Mouse (Mus musculus) gastrocnemius, postnatal 10 days (tissue): Measurements from ENCODE around the gene Gm20532. TPM values are rescaled to one million over a fixed set of nuclear protein-coding genes. Genes with fewer than 3 reads are reported as not detected.

Experiments
- DNase-seq: peaks from one replicate; pipeline ENCODE4 v3.0.0; 2021; ENCODE audit warnings: mixed read lengths
- total RNA-seq, 2 experiments: library from RNA; stranded (reverse); gene quantifications; 2 replicates each; pipeline ENCODE4 v1.2.3; 2021

Gene Gm20532
- total RNA-seq, 2 experiments from 2014 or later: 0.40 TPM; not detected in 1

GRCm38 (mm10) chr2:26596898-26597297, 10.5 kb downstream of the Gm20532 start:
- DNase-seq: no peak

GRCm38 (mm10) chr2:26597810-26598209, 11.4 kb downstream of the Gm20532 start:
- no peak for DNase-seq

GRCm38 (mm10) chr2:26598462-26598861, 12.0 kb downstream of the Gm20532 start:
- no peak for DNase-seq

DNA sequence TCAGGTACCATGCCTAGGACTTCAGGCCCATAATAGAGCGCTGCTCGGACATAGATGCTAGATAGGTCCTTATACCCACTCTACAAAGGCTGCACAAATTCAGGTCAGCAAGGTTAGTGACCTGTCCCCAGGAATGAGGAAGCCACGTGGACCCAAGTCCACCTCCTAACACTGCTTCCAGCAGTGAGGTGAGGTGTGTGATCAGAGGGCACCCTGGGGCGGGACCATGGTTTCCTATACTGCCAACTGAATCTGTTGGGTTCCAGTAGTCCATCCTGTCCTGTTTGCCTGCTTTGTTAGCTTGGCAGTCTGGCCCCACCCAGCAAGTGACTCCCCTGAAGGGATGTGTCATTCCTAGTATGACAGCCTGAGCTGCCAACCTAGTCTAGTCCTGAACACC, 13.5 kb downstream of the Gm20532 start:
- DNase-seq: no peak

- DNase-seq: no peak
These were observed 14.2 kb downstream of the Gm20532 start for GRCm38 (mm10) chr2:26600664-26601063.

DNA sequence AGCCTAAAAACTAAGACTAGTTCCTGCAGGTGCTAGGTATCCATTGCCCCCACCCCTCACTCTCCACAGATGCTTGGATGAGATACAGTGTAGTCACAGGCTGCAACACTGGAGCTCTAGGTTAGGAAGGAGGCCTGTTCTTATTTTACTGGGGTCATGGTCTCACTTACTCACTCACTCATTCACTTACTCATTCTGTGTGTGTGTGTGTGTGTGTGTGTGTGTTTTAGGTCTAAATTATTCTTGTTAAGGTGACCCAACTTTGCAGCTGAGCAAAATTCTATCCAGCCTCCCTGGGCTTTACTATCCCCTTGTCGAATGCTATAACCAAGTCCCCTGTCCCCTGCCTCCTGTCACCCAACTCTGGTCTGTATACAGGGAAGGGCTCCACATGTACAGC, 15.2 kb downstream of the Gm20532 start:
- DNase-seq: no peak

DNA sequence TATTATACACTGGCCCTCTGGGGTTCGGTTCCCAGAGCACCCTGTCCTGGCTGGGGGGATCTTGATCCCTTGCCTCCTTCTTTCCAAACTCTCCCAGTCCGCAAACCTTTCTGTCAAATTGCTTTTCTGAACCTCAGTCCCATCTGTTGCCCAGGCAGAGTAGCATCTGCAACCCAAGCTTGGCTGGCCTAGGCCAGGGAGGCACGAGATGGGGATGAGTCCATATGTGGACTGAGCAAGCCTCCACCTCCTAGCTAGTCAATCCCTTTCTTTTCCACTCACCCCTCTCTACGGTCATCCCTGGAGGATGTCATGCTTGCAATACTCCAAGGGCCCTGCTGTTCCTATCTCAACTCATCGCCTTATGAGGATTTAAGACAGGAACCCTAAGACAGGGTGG, 16.2 kb downstream of the Gm20532 start:
- no peak for DNase-seq

- DNase-seq: no peak
These were observed 16.7 kb downstream of the Gm20532 start for GRCm38 (mm10) chr2:26603159-26603558.

GRCm38 (mm10) chr2:26603720-26604671, 17.6 kb downstream of the Gm20532 start, which contains the start of gene Agpat2:
Agpat2 (minus strand) TSS chr2:26604417.
- DNase-seq: peak; percentile 78

DNA sequence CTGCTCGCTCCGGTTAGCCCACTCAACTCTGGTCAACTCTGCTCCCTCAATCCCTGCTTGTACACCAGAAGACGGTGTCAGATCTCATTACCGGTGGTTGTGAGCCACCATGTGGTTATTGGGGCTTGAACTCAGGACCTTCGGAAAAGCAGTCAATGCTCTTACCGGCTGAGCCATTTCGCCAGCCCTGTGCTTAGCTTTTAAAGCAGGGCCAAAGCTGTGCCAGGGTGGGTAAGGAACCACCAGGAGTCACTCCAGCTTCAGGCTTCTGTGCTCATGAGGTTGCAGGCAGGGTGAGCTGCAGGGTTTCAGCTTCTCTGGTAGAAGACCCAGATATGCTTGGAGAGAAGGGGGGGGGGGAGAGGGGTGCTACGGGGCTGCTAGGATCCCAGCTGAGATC, 18.9 kb downstream of the Gm20532 start:
- DNase-seq: no peak

DNA sequence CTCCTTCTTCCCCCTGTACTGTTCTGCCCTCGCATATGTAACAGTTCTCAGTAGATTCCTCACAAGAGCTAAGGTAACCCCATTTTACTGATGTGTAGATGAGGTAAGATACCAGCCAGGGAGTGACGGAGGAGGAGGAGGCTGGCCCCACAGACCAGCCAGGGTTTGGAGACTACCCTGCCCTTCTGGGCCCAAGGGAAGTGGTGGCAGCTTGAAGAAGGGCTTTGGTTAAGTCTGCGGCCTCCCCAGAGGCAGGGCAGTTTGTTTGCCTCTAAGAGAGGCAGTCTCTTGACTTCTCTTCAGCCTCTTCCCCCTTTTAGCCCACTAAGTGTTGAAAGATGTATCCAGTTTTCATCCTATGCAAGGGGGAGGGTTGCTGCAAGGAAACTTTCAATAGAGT, 20.1 kb downstream of the Gm20532 start:
- no peak for DNase-seq

DNA sequence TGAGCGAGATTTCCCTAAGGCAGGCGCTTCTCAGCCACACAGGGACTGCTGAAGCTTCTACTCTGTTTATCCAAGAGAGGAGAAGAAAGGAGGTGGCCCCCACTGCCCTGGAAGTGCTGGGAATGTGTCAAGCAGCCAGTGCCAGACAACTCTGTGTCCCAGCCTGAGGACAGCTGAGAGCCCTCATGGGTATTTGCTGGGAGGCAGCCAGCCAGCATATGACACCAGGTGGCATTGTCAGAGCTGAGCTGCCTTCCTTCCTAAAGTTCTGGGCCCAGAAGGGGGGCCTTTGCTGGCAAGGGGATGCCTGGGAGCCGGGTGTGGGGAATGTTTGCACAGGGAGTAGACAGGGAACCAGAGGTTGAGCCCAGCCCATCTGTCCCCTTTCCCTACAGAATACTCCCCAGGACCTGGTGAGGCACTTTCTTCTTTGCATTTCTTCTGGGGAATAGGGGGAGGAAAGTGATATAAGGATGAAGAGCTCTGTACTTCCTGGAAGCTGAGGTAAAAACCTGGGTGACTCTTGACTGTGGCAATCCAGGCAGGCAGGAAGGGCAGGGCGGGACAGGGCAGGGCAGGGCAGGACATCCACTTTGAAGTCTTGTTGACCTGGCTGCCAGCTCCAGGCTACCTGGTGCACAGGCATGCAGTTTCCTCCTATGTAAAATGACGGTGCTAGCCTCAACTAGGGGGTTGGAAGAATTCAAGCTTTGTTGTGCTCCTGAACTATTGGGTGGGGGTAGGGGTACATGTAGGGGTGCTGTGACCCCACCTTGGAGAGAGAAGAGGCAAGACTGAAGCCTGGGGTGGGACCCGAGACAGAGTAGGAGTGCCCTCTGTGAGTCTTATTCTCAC, 20.8 kb downstream of the Gm20532 start:
- no peak for DNase-seq

DNA sequence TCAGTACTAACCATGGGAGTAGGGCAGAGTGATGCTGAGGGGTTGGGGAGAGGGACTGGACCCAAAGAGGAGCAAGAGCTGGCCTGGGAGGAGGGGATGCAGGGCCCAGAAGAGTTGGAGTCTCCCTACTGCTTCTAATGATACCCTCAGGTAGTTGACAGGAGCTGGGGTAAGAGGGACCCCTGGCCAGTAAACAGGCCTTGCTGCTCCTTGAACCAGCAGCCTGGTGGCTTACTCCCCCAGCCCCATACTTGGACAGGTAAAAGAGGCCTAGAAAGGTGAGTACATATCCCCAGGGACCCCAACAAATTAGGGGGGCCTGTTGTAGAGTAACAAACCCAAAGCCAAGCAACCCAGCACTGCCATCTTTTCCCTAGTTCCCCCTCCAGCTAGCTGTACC, 22.3 kb downstream of the Gm20532 start:
- no peak for DNase-seq

DNA sequence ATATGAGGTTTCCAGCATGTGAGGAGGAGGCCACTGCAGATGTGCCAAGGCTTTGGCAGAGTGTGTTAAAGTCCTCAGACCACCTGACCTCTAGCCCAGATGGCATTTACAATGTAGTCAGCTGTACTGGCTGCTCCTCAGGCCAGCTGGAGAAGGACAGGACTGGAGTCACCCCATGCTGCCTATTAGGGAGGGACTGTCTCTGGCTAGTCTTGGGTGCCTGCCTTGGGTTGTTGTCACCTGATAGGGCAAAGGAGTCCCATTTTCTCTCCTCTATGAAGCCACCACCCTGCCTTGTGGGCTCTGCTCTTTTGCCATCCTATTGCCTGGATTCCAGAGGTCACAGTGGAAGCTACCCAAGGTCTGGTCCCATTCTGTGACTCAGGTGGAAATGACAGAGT, 22.8 kb downstream of the Gm20532 start:
- DNase-seq: no peak

- no peak for DNase-seq
These were observed 24.1 kb downstream of the Gm20532 start for GRCm38 (mm10) chr2:26610526-26610925.

- no peak for DNase-seq
These were observed 24.6 kb downstream of the Gm20532 start for GRCm38 (mm10) chr2:26611054-26611453.

DNA sequence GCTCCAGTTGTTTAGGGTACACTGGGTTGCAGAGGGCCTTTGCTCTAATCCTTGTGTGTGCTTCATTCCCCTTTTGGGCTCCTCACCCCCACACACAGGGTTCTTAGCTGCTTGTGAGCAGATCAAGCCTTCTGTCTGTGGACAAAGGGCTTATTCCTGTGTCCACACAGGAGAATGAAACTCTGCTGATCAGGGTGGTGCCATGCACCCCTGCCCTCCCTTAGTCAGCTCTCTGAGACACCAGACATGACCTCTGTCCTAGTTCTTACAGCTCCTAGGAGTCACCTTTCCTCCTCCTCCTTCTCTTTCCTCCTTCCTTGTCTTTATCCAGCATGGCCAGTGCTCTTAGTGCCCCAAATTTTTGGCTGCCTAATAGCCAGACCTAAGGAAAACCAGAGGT, 25.5 kb downstream of the Gm20532 start:
- DNase-seq: no peak

GRCm38 (mm10) chr2:26614903-26615302, 28.5 kb downstream of the Gm20532 start:
- no peak for DNase-seq

- no peak for DNase-seq
These were observed 29.2 kb downstream of the Gm20532 start for GRCm38 (mm10) chr2:26615459-26616124.

DNA sequence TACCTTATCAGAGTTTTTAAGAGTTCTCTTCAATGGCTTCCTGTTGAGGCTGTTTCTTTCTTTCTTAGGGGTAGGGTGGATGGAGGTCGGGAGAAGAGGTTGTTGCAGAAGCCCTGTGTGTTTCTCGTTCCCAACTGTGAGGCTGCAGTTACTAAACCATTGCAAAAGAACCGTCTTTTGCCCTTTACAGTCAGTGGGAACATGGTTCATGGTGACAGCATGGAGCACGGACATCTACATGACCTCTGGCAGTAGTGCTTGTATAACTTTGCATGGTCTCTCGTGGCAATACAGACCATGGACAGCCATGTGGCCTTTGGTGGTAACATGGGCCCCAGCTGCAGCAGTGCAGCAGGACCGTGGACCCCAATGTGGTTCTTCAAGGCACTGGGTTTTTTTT, 30.9 kb downstream of the Gm20532 start:
- DNase-seq: no peak

DNA sequence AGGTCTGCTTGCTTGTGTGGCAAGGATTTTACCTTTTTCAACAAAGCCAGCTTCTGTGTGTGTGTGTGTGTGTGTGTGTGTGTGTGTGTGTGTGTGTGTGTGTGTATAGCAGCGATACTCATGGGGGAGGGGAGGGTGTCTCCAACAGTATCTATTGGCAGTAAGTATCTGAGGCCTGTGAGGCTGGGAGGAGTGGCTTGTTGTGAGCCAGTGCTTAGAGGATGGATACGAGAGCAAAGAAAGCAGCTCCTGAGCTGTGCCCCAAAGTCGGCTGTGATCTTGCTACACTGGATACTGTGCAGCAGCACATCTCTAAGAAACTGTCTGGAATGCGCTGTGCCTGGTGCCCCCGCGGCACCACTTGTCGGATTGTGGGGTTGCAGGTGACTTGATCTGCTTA, 31.5 kb downstream of the Gm20532 start:
- DNase-seq: no peak

GRCm38 (mm10) chr2:26621246-26621645, 34.8 kb downstream of the Gm20532 start:
- DNase-seq: no peak

GRCm38 (mm10) chr2:26622984-26623383, 36.5 kb downstream of the Gm20532 start:
- DNase-seq: no peak
